Mouse (Mus musculus): ENCODE data around the gene Chchd1.

GRCm38 (mm10) chr14:20741301-20741700 is 38.5 kb downstream of the Chchd1 start:
- TF ChIP-seq POLR2A (IDR thresholded peaks at IDR 0.05; ENCODE audit: insufficient read length, low read depth) (no peak), TCF12 (IDR thresholded peaks at IDR 0.05; ENCODE audit: insufficient read depth, poor library complexity, severe bottlenecking) (no peak), MYOG (IDR thresholded peaks at IDR 0.05; ENCODE audit: control insufficient read depth in 1 of 3, insufficient read depth in 1 of 3, insufficient read length in 2 of 3, low read depth in 2 of 3) (no peak), E2F4 (IDR thresholded peaks at IDR 0.05; ENCODE audit: insufficient read depth) (no peak), POLR2AphosphoS2 (IDR thresholded peaks at IDR 0.05; ENCODE audit: insufficient read length, low read depth) (no peak), CEBPB (IDR thresholded peaks at IDR 0.05; ENCODE audit: insufficient read depth, poor library complexity, severe bottlenecking) (no peak), REST (IDR thresholded peaks at IDR 0.05; ENCODE audit: insufficient read depth, insufficient read length) (no peak), USF1 (IDR thresholded peaks at IDR 0.05; ENCODE audit: low read depth) (no peak), MYOD1 (IDR thresholded peaks at IDR 0.05; ENCODE audit: control insufficient read depth in 1 of 3, insufficient read length in 2 of 3, low read depth in 2 of 3) (no peak), SRF (IDR thresholded peaks at IDR 0.05; ENCODE audit: control insufficient read depth, insufficient read length, low read depth) (no peak)
